Mouse (Mus musculus) heart, postnatal 0 days (tissue): Measurements from ENCODE around the gene Itgav. TPM values are rescaled to one million over a fixed set of nuclear protein-coding genes. Genes with fewer than 3 reads are reported as not detected.

Experiments used
- ATAC-seq: fragments of 200-750 bp; cut with Nextera tagmentation; 2 replicates; pipeline ENCODE4 v1.8.0; 2017; ENCODE audit warnings: low read depth, moderate number of reproducible peaks, moderate library complexity; ENCODE audit not compliant: insufficient read depth
- DNase-seq: peaks from one replicate; pipeline ENCODE4 v3.0.0-alpha.2; 2016; ENCODE audit warnings: low spot score
- H3K27ac ChIP-seq: fragments of 300-500 bp; sonication (generic); 2 replicates; pipeline ENCODE4 v1.5.1; 2014; ENCODE audit warnings: low read depth, mild to moderate bottlenecking
- H3K27me3 ChIP-seq: fragments of 300-500 bp; sonication (generic); 2 replicates; pipeline ENCODE4 v1.6.1; 2014; ENCODE audit warnings: low read length, mixed read lengths; ENCODE audit not compliant: control insufficient read depth, insufficient read depth
- H3K36me3 ChIP-seq: fragments of 300-500 bp; sonication (generic); replicated peaks from 2 replicates; pipeline ENCODE4 v1.6.1; 2014; ENCODE audit warnings: low read length, mixed read lengths; ENCODE audit not compliant: control insufficient read depth, insufficient read depth
- H3K4me1 ChIP-seq: fragments of 300-500 bp; sonication (generic); 2 replicates; pipeline ENCODE4 v1.6.1; 2014; ENCODE audit warnings: antibody characterized with exemption; ENCODE audit not compliant: control insufficient read depth, insufficient read depth
- H3K4me2 ChIP-seq: fragments of 300-500 bp; sonication (generic); 2 replicates; pipeline ENCODE4 v1.6.1; 2014; ENCODE audit warnings: low read depth, mild to moderate bottlenecking, low read length, moderate library complexity
- H3K4me3 ChIP-seq: fragments of 300-500 bp; sonication (generic); 2 replicates; pipeline ENCODE4 v1.5.1; 2014; ENCODE audit warnings: low read depth, low read length
- H3K9ac ChIP-seq: fragments of 300-500 bp; sonication (generic); replicated peaks from 2 replicates; pipeline ENCODE4 v1.6.1; 2014; ENCODE audit warnings: low read depth, low read length, mixed read lengths
- H3K9me3 ChIP-seq: fragments of 300-500 bp; sonication (generic); replicated peaks from 2 replicates; pipeline ENCODE4 v1.6.1; 2016; ENCODE audit warnings: low read length; ENCODE audit not compliant: control insufficient read depth
- CTCF ChIP-seq: IDR thresholded peaks from 2 replicates; pipeline ENCODE4 v1.5.1; 2016; ENCODE audit warnings: antibody characterized with exemption, control low read depth, low read depth
- EP300 ChIP-seq: IDR thresholded peaks from 2 replicates; pipeline ENCODE4 v1.6.1; 2016; ENCODE audit warnings: antibody characterized with exemption, low read depth
- WGBS: fragments of 180-500 bp; shearing (Covaris S2); extraction: QIAGEN DNeasy Blood & Tissue Kit; methylation state at CpG from one replicate; pipeline ENCODE4 v1.1.7; 2014; 5-methylcytosine and 5-hydroxymethylcytosine counted together
- polyA plus RNA-seq: library from polyadenylated mRNA; unstranded; fragments of >200 nt; fragmentation: Nextera tagmentation; extraction: Ambion mirVana; gene quantifications from 2 replicates; pipeline ENCODE4 v1.2.1, GENCODE M21; 2015
- total RNA-seq: library from RNA; depleted of rRNA; stranded (reverse); fragments of >200 nt; gene quantifications from 2 replicates; pipeline ENCODE4 v1.2.3, GENCODE M21; 2014; ENCODE audit warnings: low replicate concordance; rRNA removed

Itgav gene
- total RNA-seq (23.2 and 66.4 TPM in 2 replicates), polyA plus RNA-seq (37.4 and 42.1 TPM in 2 replicates)

DNA sequence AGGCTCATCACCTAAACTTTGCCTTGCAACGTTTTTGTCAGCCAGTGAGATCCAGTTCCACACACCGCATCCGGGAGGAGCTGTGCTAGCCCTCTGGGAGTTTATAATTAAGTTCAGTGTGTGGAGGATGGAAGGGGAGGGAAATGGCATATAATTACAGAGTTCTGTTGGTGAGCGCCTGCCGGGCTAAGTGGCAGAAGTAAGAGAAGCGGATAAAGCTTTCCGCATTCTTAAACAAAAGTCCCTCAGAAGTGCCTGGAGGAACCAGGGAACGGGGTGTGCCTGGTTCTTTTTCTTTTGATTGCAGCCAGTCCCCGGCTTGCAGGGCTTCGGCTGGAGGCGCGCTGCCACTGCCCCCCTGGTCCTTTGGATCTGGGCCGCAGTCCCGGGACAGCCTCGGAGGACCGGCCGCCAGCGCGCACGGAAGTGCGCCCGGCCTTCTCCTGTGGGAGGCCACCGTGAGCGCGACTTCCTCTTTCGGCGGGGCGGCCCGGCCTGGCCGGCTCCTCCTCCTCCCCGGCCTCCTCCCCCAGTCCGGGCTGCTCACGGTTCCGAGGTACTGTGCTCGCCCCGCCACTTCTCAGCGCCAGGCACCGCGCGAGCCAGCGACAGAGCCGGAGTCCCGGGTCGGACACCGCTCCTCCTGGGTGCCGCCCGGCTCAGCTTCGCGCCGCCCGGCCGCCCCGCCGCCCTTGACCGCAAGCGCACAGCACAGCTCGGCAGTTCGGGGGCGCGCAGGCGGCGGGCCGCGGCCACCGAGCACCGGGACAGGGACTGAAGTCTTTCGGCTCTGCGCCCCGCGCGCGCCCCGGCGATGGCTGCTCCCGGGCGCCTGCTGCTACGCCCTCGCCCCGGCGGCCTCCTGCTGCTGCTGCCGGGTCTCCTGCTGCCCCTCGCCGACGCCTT, at the start of gene Itgav:
TSS of gene Itgav (plus strand) at position 477 of the 906 bp plus-strand sequence.
- Histone ChIP-seq H3K9ac (peak within 1 kb of the TSS; percentile 94), H3K4me3 (peak within 1 kb of the TSS; percentile 96), H3K4me1 (peaks cover 29% of the 10 kb centered on the region), H3K4me2 (peak within 1 kb of the TSS; percentile 95), H3K36me3 (no peaks in the 10 kb centered on the region), H3K27ac (peak within 1 kb of the TSS; percentile 94), H3K27me3 (no peaks in the 10 kb centered on the region), H3K9me3 (no peaks in the 10 kb centered on the region)
- DNase-seq (peak; percentile 79), ATAC-seq (peak; percentile 95)
- TF ChIP-seq EP300 (no peak), CTCF (no peak)
- WGBS, result under 1% methylated on average over 74 of the region's 84 CpGs

DNA sequence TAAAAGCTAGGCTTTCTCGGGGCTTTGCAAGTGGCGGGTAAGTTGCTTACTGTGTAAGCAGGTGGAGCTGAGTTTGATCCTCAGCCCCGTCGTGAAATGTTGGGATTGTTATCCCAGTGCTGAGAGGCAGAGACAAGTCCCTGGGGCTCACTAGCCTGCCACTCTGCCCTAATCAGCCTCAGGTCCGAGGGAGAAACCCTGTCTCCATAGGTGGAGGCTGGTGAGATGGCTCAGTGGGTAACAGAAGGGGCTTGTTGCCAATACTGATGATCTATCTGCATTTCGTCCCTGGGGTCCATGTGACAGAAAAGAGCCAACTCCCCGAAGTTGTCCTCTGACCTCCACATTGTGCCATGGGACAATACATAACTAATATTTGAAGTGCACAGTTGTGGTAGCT, 49.8 kb upstream of the Itgav start:
- Histone ChIP-seq H3K27ac (no peak overlapping the region), H3K4me3 (no peak overlapping the region), H3K27me3 (no peaks in the 10 kb centered on the region), H3K9me3 (no peaks in the 10 kb centered on the region), H3K36me3 (no peaks in the 10 kb centered on the region; the same call in 1 of the 2 replicates), H3K4me1 (peaks cover 13% of the 10 kb centered on the region; the same call in 1 of the 2 replicates), H3K9ac (no peak overlapping the region), H3K4me2 (no peak overlapping the region)
- ATAC-seq (no peak), DNase-seq (no peak)
- TF ChIP-seq EP300 (no peak), CTCF (no peak)
- WGBS, result 78% methylated on average over 7 of the region's 7 CpGs

DNA sequence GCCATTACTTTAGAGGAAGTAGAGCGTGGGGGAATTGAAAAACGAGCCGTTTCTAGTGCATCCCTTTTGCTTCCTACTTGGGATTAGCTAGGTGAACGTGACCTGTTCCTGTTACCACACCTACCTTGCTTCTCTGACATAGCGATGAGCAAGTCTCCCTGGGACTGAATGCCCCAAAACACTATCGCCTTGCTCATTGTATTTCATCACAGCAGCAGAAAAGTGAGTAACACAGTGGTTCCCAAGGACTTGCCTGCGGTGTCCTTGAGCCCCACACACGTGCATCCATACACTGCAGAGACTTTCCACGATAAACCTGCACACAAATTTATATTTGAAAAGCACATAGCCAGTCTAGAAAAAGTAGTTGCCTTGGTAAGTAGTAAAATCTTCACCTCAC, 49.3 kb upstream of the Itgav start:
- H3K4me3 ChIP-seq, result no peak overlapping the region
- DNase-seq, result no peak
- peaks cover 13% of the 10 kb centered on the region; the same call in 1 of the 2 replicates for H3K4me1 ChIP-seq
- H3K27me3 ChIP-seq, result no peaks in the 10 kb centered on the region
- H3K36me3 ChIP-seq, result no peaks in the 10 kb centered on the region; the same call in 1 of the 2 replicates
- no peaks in the 10 kb centered on the region for H3K9me3 ChIP-seq
- WGBS, result 92% methylated on average over 9 of the region's 9 CpGs
- H3K9ac ChIP-seq, result no peak overlapping the region
- H3K4me2 ChIP-seq, result no peak overlapping the region
- ATAC-seq, result no peak
- H3K27ac ChIP-seq, result no peak overlapping the region
- TF ChIP-seq EP300 (no peak), CTCF (no peak)

DNA sequence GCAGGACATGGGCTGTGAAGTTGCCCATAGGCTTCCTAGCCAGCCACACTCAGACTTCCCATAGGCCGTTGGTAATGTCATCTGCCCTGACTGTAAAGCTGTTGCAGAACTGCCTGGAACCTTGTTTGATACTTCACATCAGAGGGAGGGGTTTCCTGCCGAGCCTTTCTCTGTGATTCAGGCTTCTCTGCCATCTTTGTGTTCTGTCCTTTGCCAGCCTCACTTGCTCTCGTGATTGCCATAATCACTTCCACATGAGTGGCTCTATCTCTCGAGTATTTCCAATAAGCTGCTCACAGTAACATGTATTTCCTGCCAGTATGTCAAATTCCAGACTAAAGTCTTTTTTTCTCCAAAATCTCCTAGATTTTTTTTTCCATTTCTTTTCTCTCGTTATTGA, 48.5 kb upstream of the Itgav start:
- H3K27ac ChIP-seq, result no peak overlapping the region
- H3K27me3 ChIP-seq, result no peaks in the 10 kb centered on the region
- ATAC-seq (no peak), DNase-seq (no peak)
- no peaks in the 10 kb centered on the region for H3K9me3 ChIP-seq
- no peak overlapping the region for H3K9ac ChIP-seq
- WGBS, result 38% methylated on average over 5 of the region's 5 CpGs
- H3K4me1 ChIP-seq, result peaks cover 13% of the 10 kb centered on the region; the same call in 1 of the 2 replicates
- H3K4me2 ChIP-seq, result no peak overlapping the region
- no peak overlapping the region for H3K4me3 ChIP-seq
- no peaks in the 10 kb centered on the region; the same call in 1 of the 2 replicates for H3K36me3 ChIP-seq
- TF ChIP-seq EP300, result no peak
- TF ChIP-seq CTCF, result no peak

DNA sequence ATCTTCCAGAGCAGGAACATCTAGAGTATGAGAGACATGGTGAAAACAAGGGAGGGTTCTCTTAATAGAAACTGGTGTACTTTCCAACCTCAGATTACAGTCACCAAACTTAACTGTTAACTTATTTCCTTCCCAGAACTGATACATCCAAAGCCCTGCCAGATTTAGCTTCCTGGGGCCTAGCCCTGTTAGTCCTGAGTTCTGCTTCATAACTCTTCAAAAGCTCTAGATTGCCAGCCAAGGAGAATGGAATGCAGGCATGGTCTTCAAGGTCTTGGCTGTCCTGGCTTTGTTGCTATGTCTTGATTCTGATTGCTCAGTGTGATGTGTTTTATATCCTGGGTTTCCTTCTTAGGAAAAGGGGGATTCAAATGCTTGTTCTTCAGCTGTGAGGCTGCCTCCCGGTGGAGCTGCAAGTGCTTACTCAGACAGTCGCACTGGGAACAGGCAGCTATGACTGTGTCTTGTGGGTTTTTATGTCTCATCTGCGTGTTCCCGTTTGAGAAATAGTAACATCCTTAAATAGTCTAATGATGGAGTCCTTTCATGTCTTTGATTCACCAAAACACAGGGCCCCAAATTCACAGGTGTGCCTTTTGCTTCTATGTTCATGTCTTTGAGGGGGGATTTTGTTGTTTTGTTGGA, 47.8 kb upstream of the Itgav start:
- TF ChIP-seq EP300, result no peak
- no peak for TF ChIP-seq CTCF
- Histone ChIP-seq H3K27ac (0 out of 2 replicates have a peak overlapping the region, but pooled peaks have one; percentile 22), H3K36me3 (no peaks in the 10 kb centered on the region; the same call in 1 of the 2 replicates), H3K4me1 (peaks cover 13% of the 10 kb centered on the region; the same call in 1 of the 2 replicates), H3K9me3 (no peaks in the 10 kb centered on the region), H3K4me3 (no peak overlapping the region), H3K9ac (no peak overlapping the region), H3K4me2 (no peak overlapping the region), H3K27me3 (no peaks in the 10 kb centered on the region)
- WGBS, result 81% methylated on average over 4 of the region's 4 CpGs
- no peak for ATAC-seq
- DNase-seq, result no peak
